Mouse (Mus musculus): ENCODE measurements at regions not wholly inside any gene's neighbourhood (a gene's known extent, or its start where the extent isn't known, plus 50 kb on each side); places are given as distances from the start of the nearest gene placed in this dataset.

GRCm38 (mm10) chr6:50713297-50713696 lies 59.1 kb upstream of the Npvf start:
- no peak for DNase-seq

GRCm38 (mm10) chr6:50718631-50719030 lies 64.4 kb upstream of the Npvf start:
- DNase-seq: no peak

- DNase-seq: no peak
Observed at GRCm38 (mm10) chr6:50720346-50720745, 66.1 kb upstream of the Npvf start.

GRCm38 (mm10) chr6:50725640-50726039 lies 71.4 kb upstream of the Npvf start:
- DNase-seq: no peak

GRCm38 (mm10) chr6:50726166-50726591 lies 71.9 kb upstream of the Npvf start:
- DNase-seq: no peak

GRCm38 (mm10) chr6:50730744-50731718 lies 76.8 kb upstream of the Npvf start:
- no peak for DNase-seq

- DNase-seq: no peak
Observed at GRCm38 (mm10) chr6:50734701-50735100, 80.5 kb upstream of the Npvf start.

GRCm38 (mm10) chr6:50735825-50736224 lies 81.6 kb upstream of the Npvf start:
- DNase-seq: no peak

GRCm38 (mm10) chr6:50742009-50742408 lies 87.8 kb upstream of the Npvf start:
- no peak for DNase-seq

- no peak for DNase-seq
Observed at GRCm38 (mm10) chr6:50744462-50745166, 90.4 kb upstream of the Npvf start.

- no peak for DNase-seq
Observed at GRCm38 (mm10) chr6:50753151-50753550, 98.9 kb upstream of the Npvf start.

GRCm38 (mm10) chr6:50754786-50755185 lies 100.5 kb upstream of the Npvf start:
- DNase-seq: no peak

- no peak for DNase-seq
Observed at GRCm38 (mm10) chr6:50760367-50760766, 106.1 kb upstream of the Npvf start.

GRCm38 (mm10) chr6:50763121-50763520 lies 108.9 kb upstream of the Npvf start:
- peak; percentile 63 for DNase-seq

GRCm38 (mm10) chr6:50766442-50766915 lies 112.2 kb upstream of the Npvf start:
- DNase-seq: no peak

- no peak for DNase-seq
Observed at GRCm38 (mm10) chr6:50767126-50767525, 112.9 kb upstream of the Npvf start.

GRCm38 (mm10) chr6:50767827-50768226 lies 113.6 kb upstream of the Npvf start:
- no peak for DNase-seq

- DNase-seq: no peak
Observed at GRCm38 (mm10) chr6:50769101-50769500, 114.9 kb upstream of the Npvf start.

- DNase-seq: no peak
Observed at GRCm38 (mm10) chr6:50770481-50770880, 116.2 kb upstream of the Npvf start.

GRCm38 (mm10) chr6:50775637-50776036 lies 121.4 kb upstream of the Npvf start:
- no peak for DNase-seq

- DNase-seq: no peak
Observed at GRCm38 (mm10) chr6:50776236-50776832, 122.1 kb upstream of the Npvf start.

GRCm38 (mm10) chr6:50776931-50777495 lies 122.8 kb upstream of the Npvf start:
- peak; percentile 47 for DNase-seq

Data from adrenal gland, adult 2 months (tissue).